Mouse (Mus musculus): ENCODE measurements around the gene Sorcs1. TPM values are rescaled to one million over a fixed set of nuclear protein-coding genes. Genes with fewer than 3 reads are reported as not detected.

The Sorcs1 gene
- polyA plus RNA-seq, 1 experiment = not detected

DNA sequence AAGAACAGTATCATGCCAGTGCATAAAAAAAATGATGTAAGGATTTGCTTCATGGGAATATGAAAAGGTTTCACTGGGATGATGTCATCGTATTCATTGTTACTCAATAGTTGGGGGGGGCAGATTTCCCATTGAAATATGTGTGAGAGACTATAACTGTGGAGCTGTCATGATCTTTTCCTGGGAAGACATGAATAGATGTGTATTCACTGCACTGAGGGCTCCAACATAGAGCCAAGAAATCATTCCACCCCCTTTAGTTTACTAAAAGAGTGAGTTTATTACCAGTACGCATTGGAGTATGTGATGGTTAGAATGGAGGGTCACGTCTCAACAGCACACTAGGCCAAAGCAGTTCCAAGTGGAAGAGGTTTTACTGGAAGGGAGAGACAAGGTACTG is 187.3 kb downstream of the Sorcs1 start:
- H3K4me2 ChIP-seq (ENCODE audit: low read depth) = no peak overlapping the region
- TF ChIP-seq MAX (IDR thresholded peaks at IDR 0.05; ENCODE audit: low read depth) (no peak), CEBPB (IDR thresholded peaks at IDR 0.05; ENCODE audit: insufficient read depth, poor library complexity, severe bottlenecking) (no peak), TCF12 (IDR thresholded peaks at IDR 0.05; ENCODE audit: insufficient read depth, poor library complexity, severe bottlenecking) (no peak), MYOG (IDR thresholded peaks at IDR 0.05; ENCODE audit: control insufficient read depth in 1 of 3, insufficient read depth in 1 of 3, insufficient read length in 2 of 3, low read depth in 2 of 3) (no peak), POLR2A (IDR thresholded peaks at IDR 0.05; ENCODE audit: insufficient read length, low read depth) (no peak), REST (IDR thresholded peaks at IDR 0.05; ENCODE audit: insufficient read depth, insufficient read length) (no peak), TCF3 (IDR thresholded peaks at IDR 0.05; ENCODE audit: insufficient read length, low read depth) (no peak), E2F4 (IDR thresholded peaks at IDR 0.05; ENCODE audit: insufficient read depth) (no peak), MYOD1 (IDR thresholded peaks at IDR 0.05; ENCODE audit: control insufficient read depth in 1 of 3, insufficient read length in 2 of 3, low read depth in 2 of 3) (no peak), USF1 (IDR thresholded peaks at IDR 0.05; ENCODE audit: low read depth) (no peak), SRF (IDR thresholded peaks at IDR 0.05; ENCODE audit: control insufficient read depth, insufficient read length, low read depth) (no peak), POLR2AphosphoS2 (IDR thresholded peaks at IDR 0.05; ENCODE audit: insufficient read length, low read depth) (no peak)
- H3ac ChIP-seq (ENCODE audit: control insufficient read depth, insufficient read length) = no peak overlapping the region

DNA sequence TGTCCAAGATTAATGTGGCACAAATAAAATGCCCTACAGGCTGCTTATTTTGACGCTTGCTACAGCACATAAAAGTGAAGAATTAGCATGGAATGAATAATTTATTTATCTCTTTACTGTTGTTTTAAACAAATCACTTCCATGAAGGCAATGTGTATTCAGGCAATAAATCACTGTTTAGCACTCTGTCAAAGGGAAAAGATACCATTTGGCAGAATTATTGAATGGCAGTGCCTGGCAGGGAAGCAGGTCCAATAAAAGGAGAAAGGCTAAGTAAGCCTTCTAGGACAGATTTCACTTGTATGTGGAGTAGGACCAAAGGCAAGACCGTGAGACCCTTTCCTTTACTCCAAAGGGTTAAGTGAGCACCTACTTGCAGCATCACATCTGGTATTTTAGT is 187.7 kb downstream of the Sorcs1 start:
- no peak for TF ChIP-seq MYOG (IDR thresholded peaks at IDR 0.05; ENCODE audit: control insufficient read depth in 1 of 3, insufficient read depth in 1 of 3, insufficient read length in 2 of 3, low read depth in 2 of 3)
- no peak for TF ChIP-seq E2F4 (IDR thresholded peaks at IDR 0.05; ENCODE audit: insufficient read depth)
- TF ChIP-seq SRF (IDR thresholded peaks at IDR 0.05; ENCODE audit: control insufficient read depth, insufficient read length, low read depth) = no peak
- TF ChIP-seq MAX (IDR thresholded peaks at IDR 0.05; ENCODE audit: low read depth) = no peak
- no peak for TF ChIP-seq MYOD1 (IDR thresholded peaks at IDR 0.05; ENCODE audit: control insufficient read depth in 1 of 3, insufficient read length in 2 of 3, low read depth in 2 of 3)
- TF ChIP-seq USF1 (IDR thresholded peaks at IDR 0.05; ENCODE audit: low read depth) = no peak
- no peak for TF ChIP-seq POLR2AphosphoS2 (IDR thresholded peaks at IDR 0.05; ENCODE audit: insufficient read length, low read depth)
- TF ChIP-seq CEBPB (IDR thresholded peaks at IDR 0.05; ENCODE audit: insufficient read depth, poor library complexity, severe bottlenecking) = no peak
- no peak for TF ChIP-seq TCF3 (IDR thresholded peaks at IDR 0.05; ENCODE audit: insufficient read length, low read depth)
- no peak for TF ChIP-seq REST (IDR thresholded peaks at IDR 0.05; ENCODE audit: insufficient read depth, insufficient read length)
- no peak for TF ChIP-seq TCF12 (IDR thresholded peaks at IDR 0.05; ENCODE audit: insufficient read depth, poor library complexity, severe bottlenecking)
- TF ChIP-seq POLR2A (IDR thresholded peaks at IDR 0.05; ENCODE audit: insufficient read length, low read depth) = no peak
- H3K79me2 ChIP-seq (ENCODE audit: control insufficient read depth, insufficient read depth) = no peaks in the 10 kb centered on the region
- H3K27me3 ChIP-seq (ENCODE audit: control insufficient read depth, insufficient read depth, insufficient read length) = no peaks in the 10 kb centered on the region
- H3K36me3 ChIP-seq (ENCODE audit: control insufficient read depth, insufficient read depth) = no peaks in the 10 kb centered on the region
- H3K4me2 ChIP-seq (ENCODE audit: low read depth) = no peak overlapping the region
- no peak overlapping the region for H3ac ChIP-seq (ENCODE audit: control insufficient read depth, insufficient read length)
- H3K4me3 ChIP-seq = no peak overlapping the region

More for the DNA sequence above, 187.3 kb downstream of the Sorcs1 start:
- H3K79me2 ChIP-seq (ENCODE audit: control insufficient read depth, insufficient read depth) = no peaks in the 10 kb centered on the region
- no peaks in the 10 kb centered on the region for H3K36me3 ChIP-seq (ENCODE audit: control insufficient read depth, insufficient read depth)
- H3K4me3 ChIP-seq = no peak overlapping the region
- no peaks in the 10 kb centered on the region for H3K27me3 ChIP-seq (ENCODE audit: control insufficient read depth, insufficient read depth, insufficient read length)

DNA sequence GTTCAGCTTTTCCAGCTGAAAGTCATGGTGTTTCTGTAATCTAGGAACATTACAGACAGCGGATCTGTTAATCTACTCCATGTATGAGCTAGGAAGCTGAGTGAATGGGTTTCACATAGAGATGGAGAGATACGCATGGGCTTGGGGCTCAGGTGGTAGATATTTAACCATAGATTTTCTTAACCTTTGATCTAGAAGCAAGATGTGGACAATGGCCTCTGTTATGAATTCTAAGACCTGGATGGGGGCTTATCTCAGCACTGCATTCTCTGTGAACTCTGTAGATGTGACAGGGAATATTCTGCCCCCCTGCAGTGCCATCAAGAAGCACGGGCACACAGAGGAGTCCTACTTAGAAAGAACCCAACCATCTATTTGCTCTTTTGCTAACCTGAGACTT is 188.7 kb downstream of the Sorcs1 start:
- no peak for TF ChIP-seq SRF (IDR thresholded peaks at IDR 0.05; ENCODE audit: control insufficient read depth, insufficient read length, low read depth)
- TF ChIP-seq POLR2AphosphoS2 (IDR thresholded peaks at IDR 0.05; ENCODE audit: insufficient read length, low read depth) = no peak
- TF ChIP-seq MYOG (IDR thresholded peaks at IDR 0.05; ENCODE audit: control insufficient read depth in 1 of 3, insufficient read depth in 1 of 3, insufficient read length in 2 of 3, low read depth in 2 of 3) = no peak
- TF ChIP-seq REST (IDR thresholded peaks at IDR 0.05; ENCODE audit: insufficient read depth, insufficient read length) = no peak
- TF ChIP-seq MAX (IDR thresholded peaks at IDR 0.05; ENCODE audit: low read depth) = no peak
- no peak for TF ChIP-seq POLR2A (IDR thresholded peaks at IDR 0.05; ENCODE audit: insufficient read length, low read depth)
- TF ChIP-seq E2F4 (IDR thresholded peaks at IDR 0.05; ENCODE audit: insufficient read depth) = no peak
- no peak overlapping the region for H3ac ChIP-seq (ENCODE audit: control insufficient read depth, insufficient read length)
- H3K4me3 ChIP-seq = no peak overlapping the region
- H3K36me3 ChIP-seq (ENCODE audit: control insufficient read depth, insufficient read depth) = no peaks in the 10 kb centered on the region
- H3K27me3 ChIP-seq (ENCODE audit: control insufficient read depth, insufficient read depth, insufficient read length) = no peaks in the 10 kb centered on the region
- H3K4me2 ChIP-seq (ENCODE audit: low read depth) = no peak overlapping the region
- H3K79me2 ChIP-seq (ENCODE audit: control insufficient read depth, insufficient read depth) = no peaks in the 10 kb centered on the region

DNA sequence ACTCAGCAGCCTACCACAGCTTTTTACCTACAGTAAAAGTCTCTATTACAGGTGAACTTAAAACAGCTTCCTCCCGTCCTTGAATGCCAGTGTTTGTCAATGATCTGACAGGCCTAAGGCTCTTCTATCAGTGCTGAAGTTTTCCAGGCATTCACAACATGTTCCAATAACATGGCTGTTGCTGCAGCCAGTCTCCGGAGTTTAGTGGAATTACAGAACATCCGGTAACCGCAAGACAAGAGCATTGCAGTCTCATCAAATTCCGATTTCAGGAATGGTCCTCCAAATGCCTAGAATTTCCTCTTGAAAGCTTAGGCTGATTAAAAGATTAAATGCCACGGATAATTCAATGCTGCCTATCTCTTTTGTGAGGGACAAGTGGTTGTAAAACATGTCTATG is 190.0 kb downstream of the Sorcs1 start:
- Histone ChIP-seq H3K79me2 (ENCODE audit: control insufficient read depth, insufficient read depth) (no peaks in the 10 kb centered on the region), H3K4me3 (no peak overlapping the region), H3K27me3 (ENCODE audit: control insufficient read depth, insufficient read depth, insufficient read length) (no peaks in the 10 kb centered on the region), H3ac (ENCODE audit: control insufficient read depth, insufficient read length) (no peak overlapping the region), H3K4me2 (ENCODE audit: low read depth) (no peak overlapping the region), H3K36me3 (ENCODE audit: control insufficient read depth, insufficient read depth) (no peaks in the 10 kb centered on the region)
- TF ChIP-seq E2F4 (IDR thresholded peaks at IDR 0.05; ENCODE audit: insufficient read depth) = no peak
- TF ChIP-seq POLR2AphosphoS2 (IDR thresholded peaks at IDR 0.05; ENCODE audit: insufficient read length, low read depth) = no peak
- TF ChIP-seq POLR2A (IDR thresholded peaks at IDR 0.05; ENCODE audit: insufficient read length, low read depth) = no peak
- TF ChIP-seq TCF12 (IDR thresholded peaks at IDR 0.05; ENCODE audit: insufficient read depth, poor library complexity, severe bottlenecking) = no peak
- TF ChIP-seq SRF (IDR thresholded peaks at IDR 0.05; ENCODE audit: control insufficient read depth, insufficient read length, low read depth) = no peak
- no peak for TF ChIP-seq MYOG (IDR thresholded peaks at IDR 0.05; ENCODE audit: control insufficient read depth in 1 of 3, insufficient read depth in 1 of 3, insufficient read length in 2 of 3, low read depth in 2 of 3)
- no peak for TF ChIP-seq TCF3 (IDR thresholded peaks at IDR 0.05; ENCODE audit: insufficient read length, low read depth)
- no peak for TF ChIP-seq MYOD1 (IDR thresholded peaks at IDR 0.05; ENCODE audit: control insufficient read depth in 1 of 3, insufficient read length in 2 of 3, low read depth in 2 of 3)
- no peak for TF ChIP-seq MAX (IDR thresholded peaks at IDR 0.05; ENCODE audit: low read depth)
- TF ChIP-seq REST (IDR thresholded peaks at IDR 0.05; ENCODE audit: insufficient read depth, insufficient read length) = no peak
- TF ChIP-seq USF1 (IDR thresholded peaks at IDR 0.05; ENCODE audit: low read depth) = no peak
- no peak for TF ChIP-seq CEBPB (IDR thresholded peaks at IDR 0.05; ENCODE audit: insufficient read depth, poor library complexity, severe bottlenecking)

All from myocyte (in vitro differentiated cells).